Mouse (Mus musculus): ENCODE results near the gene Slc43a3.

DNA sequence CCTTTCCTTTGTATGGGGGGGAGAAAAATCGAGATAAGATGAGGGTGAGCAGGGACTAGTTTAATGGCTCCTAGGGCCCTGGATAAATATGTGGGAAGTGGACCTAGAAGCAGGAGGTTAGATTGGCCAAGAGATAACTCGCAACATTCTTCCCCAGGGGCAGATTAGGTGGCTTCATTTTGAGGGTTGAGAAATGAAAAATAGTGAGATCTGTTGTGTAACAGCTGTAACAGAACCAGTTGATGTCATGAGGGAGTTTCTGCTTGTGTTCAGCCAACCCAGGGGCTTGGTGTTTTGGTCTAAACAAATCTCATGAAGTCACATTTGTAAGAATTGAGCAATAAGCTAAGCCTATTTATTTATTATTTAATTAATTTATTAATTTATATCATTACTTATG, 5.0 kb downstream of the Slc43a3 start:
- no peak for TF ChIP-seq HCFC1 (IDR thresholded peaks at IDR 0.05; ENCODE audit: borderline replicate concordance, insufficient read depth, low read length)
- TF ChIP-seq MAFK (IDR thresholded peaks at IDR 0.05; ENCODE audit: insufficient read depth, low read depth, low read length): no peak
- TF ChIP-seq ZC3H11A (IDR thresholded peaks at IDR 0.05; ENCODE audit: borderline replicate concordance, low read depth, low read length): no peak
- TF ChIP-seq ZNF384 (IDR thresholded peaks at IDR 0.05; ENCODE audit: low read depth, low read length): no peak
- no peak for TF ChIP-seq CHD2 (IDR thresholded peaks at IDR 0.05; ENCODE audit: low read depth, low read length)

All from ES-E14 (cell line).